In genomic region chr2:174601938-174602685, GRCm38 (mm10) we compare ENCODE assay signal across 11 mouse cellular contexts. TPM values are rescaled to one million over a fixed set of nuclear protein-coding genes. Genes with fewer than 3 reads are reported as not detected.
DNase-seq lines count a peak whose midpoint lies in the region; ATAC-seq lines count a peak whose summit lies in the region.
"Had no signal": no experiment of that assay in that cellular context is flagged by ENCODE, and none has a peak within 500 bp of the region (broad histone marks: within the 10 kb centered on the region; RNA-seq: fewer than 3 reads in every experiment).

No protein-coding gene starts in this region.

- H3K36me3 ChIP-seq in heart, embryonic 12.5 days, result no peaks in the 10 kb centered on the region
- no peaks in the 10 kb centered on the region for H3K36me3 ChIP-seq in lung, embryonic 15.5 days
- no peaks in the 10 kb centered on the region for H3K36me3 ChIP-seq in stomach, embryonic 16.5 days (ENCODE audit: control insufficient read depth, insufficient read depth, low read length)
- no peaks in the 10 kb centered on the region for H3K36me3 ChIP-seq in midbrain, embryonic 11.5 days (ENCODE audit: control insufficient read depth, insufficient read depth, low read length)
- H3K36me3 ChIP-seq in kidney, embryonic 14.5 days (ENCODE audit: control insufficient read depth, insufficient read depth, low read length), result no peaks in the 10 kb centered on the region
- H3K36me3 ChIP-seq: embryonic facial prominence, embryonic 13.5 days; limb, embryonic 12.5 days had no signal

- no peak overlapping the region for H3K9ac ChIP-seq in heart, embryonic 12.5 days
- no peak overlapping the region for H3K9ac ChIP-seq in lung, embryonic 15.5 days
- no peak overlapping the region for H3K9ac ChIP-seq in stomach, embryonic 16.5 days (ENCODE audit: low read length)
- H3K9ac ChIP-seq in midbrain, embryonic 11.5 days (ENCODE audit: low read length), result no peak overlapping the region
- H3K9ac ChIP-seq in kidney, embryonic 14.5 days (ENCODE audit: low read depth, low read length), result no peak overlapping the region
- H3K9ac ChIP-seq: embryonic facial prominence, embryonic 13.5 days; limb, embryonic 12.5 days had no signal

- H3K4me3 ChIP-seq in heart, embryonic 12.5 days, result no peak overlapping the region
- H3K4me3 ChIP-seq in lung, embryonic 15.5 days, result no peak overlapping the region
- no peak overlapping the region for H3K4me3 ChIP-seq in stomach, embryonic 16.5 days (replicated peaks; ENCODE audit: low read length)
- no peak overlapping the region for H3K4me3 ChIP-seq in midbrain, embryonic 11.5 days (ENCODE audit: low read depth, low read length)
- H3K4me3 ChIP-seq in kidney, embryonic 14.5 days (ENCODE audit: low read length), result no peak overlapping the region
- H3K4me3 ChIP-seq: embryonic facial prominence, embryonic 13.5 days; limb, embryonic 12.5 days had no signal

- H3K9me3 ChIP-seq in heart, embryonic 12.5 days (replicated peaks), result no peaks in the 10 kb centered on the region
- no peaks in the 10 kb centered on the region for H3K9me3 ChIP-seq in lung, embryonic 15.5 days
- no peaks in the 10 kb centered on the region for H3K9me3 ChIP-seq in stomach, embryonic 16.5 days (replicated peaks; ENCODE audit: control insufficient read depth, low read length)
- H3K9me3 ChIP-seq in midbrain, embryonic 11.5 days (ENCODE audit: control insufficient read depth, low read length), result no peaks in the 10 kb centered on the region
- no peaks in the 10 kb centered on the region for H3K9me3 ChIP-seq in kidney, embryonic 14.5 days (ENCODE audit: control insufficient read depth, low read length)
- H3K9me3 ChIP-seq: embryonic facial prominence, embryonic 13.5 days; limb, embryonic 12.5 days had no signal

- no peak overlapping the region for H3K4me2 ChIP-seq in heart, embryonic 12.5 days
- H3K4me2 ChIP-seq in lung, embryonic 15.5 days, result no peak overlapping the region
- H3K4me2 ChIP-seq in stomach, embryonic 16.5 days (ENCODE audit: low read depth, low read length), result no peak overlapping the region
- no peak overlapping the region for H3K4me2 ChIP-seq in midbrain, embryonic 11.5 days
- no peak overlapping the region for H3K4me2 ChIP-seq in kidney, embryonic 14.5 days (replicated peaks; ENCODE audit: low read depth, low read length)
- H3K4me2 ChIP-seq: embryonic facial prominence, embryonic 13.5 days; limb, embryonic 12.5 days had no signal

- ATAC-seq in heart, embryonic 12.5 days (ENCODE audit: insufficient number of reproducible peaks, low FRiP score), result peak; percentile 79
- ATAC-seq in lung, embryonic 15.5 days (ENCODE audit: borderline replicate concordance, extremely low read depth, low FRiP score, low TSS enrichment), result no peak
- ATAC-seq in stomach, embryonic 16.5 days (ENCODE audit: insufficient read depth, low FRiP score), result peak; percentile 34; the same call in 1 of the 2 replicates
- no peak for ATAC-seq in midbrain, embryonic 11.5 days (ENCODE audit: low FRiP score)
- no peak for ATAC-seq in kidney, embryonic 14.5 days (ENCODE audit: low FRiP score, low TSS enrichment)

- H3K27me3 ChIP-seq in heart, embryonic 12.5 days (replicated peaks), result no peaks in the 10 kb centered on the region
- H3K27me3 ChIP-seq in lung, embryonic 15.5 days, result no peaks in the 10 kb centered on the region
- H3K27me3 ChIP-seq in stomach, embryonic 16.5 days (ENCODE audit: control insufficient read depth, insufficient read depth, low read length), result no peaks in the 10 kb centered on the region
- no peaks in the 10 kb centered on the region for H3K27me3 ChIP-seq in midbrain, embryonic 11.5 days (ENCODE audit: control insufficient read depth, insufficient read depth, low read length)
- H3K27me3 ChIP-seq in kidney, embryonic 14.5 days (ENCODE audit: control insufficient read depth, insufficient read depth, low read length), result no peaks in the 10 kb centered on the region
- H3K27me3 ChIP-seq: embryonic facial prominence, embryonic 13.5 days; limb, embryonic 12.5 days had no signal

- peak overlapping the region; percentile 68 for H3K27ac ChIP-seq in heart, embryonic 12.5 days (ENCODE audit: poor library complexity, severe bottlenecking)
- peak overlapping the region; percentile 78 for H3K27ac ChIP-seq in lung, embryonic 15.5 days
- peak overlapping the region; percentile 29; the same call in 1 of the 2 replicates for H3K27ac ChIP-seq in stomach, embryonic 16.5 days (ENCODE audit: low read length)
- no peak overlapping the region for H3K27ac ChIP-seq in midbrain, embryonic 11.5 days (ENCODE audit: low read depth, low read length)
- no peak overlapping the region; the same call in 1 of the 2 replicates for H3K27ac ChIP-seq in kidney, embryonic 14.5 days (ENCODE audit: low read depth, low read length)
- H3K27ac ChIP-seq: embryonic facial prominence, embryonic 13.5 days; limb, embryonic 12.5 days had no signal

- peaks cover 28% of the 10 kb centered on the region for H3K4me1 ChIP-seq in heart, embryonic 12.5 days (replicated peaks)
- H3K4me1 ChIP-seq in lung, embryonic 15.5 days, result peaks cover 4% of the 10 kb centered on the region; the same call in 1 of the 2 replicates
- H3K4me1 ChIP-seq in stomach, embryonic 16.5 days (ENCODE audit: control insufficient read depth, insufficient read depth, low read length), result no peaks in the 10 kb centered on the region
- H3K4me1 ChIP-seq in midbrain, embryonic 11.5 days (ENCODE audit: control insufficient read depth, insufficient read depth, low read length), result no peaks in the 10 kb centered on the region
- H3K4me1 ChIP-seq in kidney, embryonic 14.5 days (ENCODE audit: control insufficient read depth, insufficient read depth, low read length), result no peaks in the 10 kb centered on the region

- 32% methylated on average over 9 of the region's 9 CpGs for WGBS in heart, embryonic 12.5 days
- WGBS in lung, embryonic 15.5 days, result 46% methylated on average over 9 of the region's 9 CpGs
- WGBS in stomach, embryonic 16.5 days, result 61% methylated on average over 9 of the region's 9 CpGs
- 84% methylated on average over 9 of the region's 9 CpGs for WGBS in midbrain, embryonic 11.5 days
- 74% methylated on average over 9 of the region's 9 CpGs for WGBS in kidney, embryonic 14.5 days

- DNase-seq in gastrocnemius, postnatal 25 days, result peak; percentile 10
- no peak for DNase-seq in gastrocnemius, adult 18-20 months (ENCODE audit: low spot score)
- DNase-seq in midbrain, embryonic 11.5 days (ENCODE audit: low spot score, missing footprints), result no peak
- DNase-seq in gastrocnemius, postnatal 4 days (ENCODE audit: low spot score in 2 of 2), result no peak

RNA-seq across cellular contexts. Expression of gene Zfp831, which starts 41.2 kb away (rescaled TPM):
- total RNA-seq in gastrocnemius, postnatal 25 days (2021), result under 1 TPM in 1 of 2 experiments, not detected in 1; 0.03 TPM
- total RNA-seq in gastrocnemius, adult 18-20 months (2021), result under 1 TPM; 0.02 TPM
- not detected in 2 replicates for polyA plus RNA-seq in heart, embryonic 12.5 days (2016; fragmentation: Nextera tagmentation; extraction: Ambion mirVana)
- 0.02 and 0.03 TPM in 2 replicates for polyA plus RNA-seq in lung, embryonic 15.5 days (2015; fragmentation: Nextera tagmentation; extraction: Ambion mirVana)
- 0.06 TPM in 1 of 2 replicates, not detected in the other for polyA plus RNA-seq in stomach, embryonic 16.5 days (2015; fragmentation: Nextera tagmentation; extraction: Ambion mirVana)
- 0.01 TPM in 1 of 2 replicates, not detected in the other for polyA plus RNA-seq in midbrain, embryonic 11.5 days (2014; fragmentation: Nextera tagmentation; extraction: Ambion mirVana)
- total RNA-seq in gastrocnemius, postnatal 4 days (2021), result under 1 TPM; 0.08 to 0.10 TPM
- polyA plus RNA-seq in kidney, embryonic 14.5 days (2014; fragmentation: Nextera tagmentation; extraction: Ambion mirVana), result not detected in 2 replicates
- polyA plus RNA-seq: C2C12; limb, embryonic 12.5 days had no signal

Comparison
In these comparisons a context has a peak if more than half of its experiments do, and no peak if none do; other contexts are left out.
1. ATAC-seq: peak in heart, embryonic 12.5 days (single experiment) and stomach, embryonic 16.5 days (single experiment); none in lung, embryonic 15.5 days (single experiment), midbrain, embryonic 11.5 days (single experiment) and kidney, embryonic 14.5 days (single experiment).
2. H3K27ac ChIP-seq: peak in heart, embryonic 12.5 days (single experiment), lung, embryonic 15.5 days (single experiment) and stomach, embryonic 16.5 days (single experiment); none in midbrain, embryonic 11.5 days (single experiment) and kidney, embryonic 14.5 days (single experiment).